Mouse (Mus musculus): Measurements from ENCODE around the gene Elmod2. TPM values are rescaled to one million over a fixed set of nuclear protein-coding genes. Genes with fewer than 3 reads are reported as not detected.

The Elmod2 gene
- 5.2 TPM for polyA plus RNA-seq (2017; shearing (Covaris generic))

GRCm38 (mm10) chr8:83331899-83332697 is at the start of gene Elmod2:
TSS of gene Elmod2 (minus strand) at chr8:83332486.

GRCm38 (mm10) chr8:83348263-83348662 is 16.0 kb upstream of the Elmod2 start, which contains the start of gene Mgat4d:
TSS of gene Mgat4d (plus strand) at chr8:83348471.

GRCm38 (mm10) chr8:83290176-83290575 is 42.1 kb downstream of the Elmod2 start, which contains the start of gene Ucp1:
TSS of gene Ucp1 (plus strand) at chr8:83290352.

Other genes starting within 250 kb of the Elmod2 start
- gene Tbc1d9, start 167.1 kb downstream of the Elmod2 start, polyA plus RNA-seq (2017; shearing (Covaris generic)), result not detected
- gene Gm10645, start 166.3 kb downstream of the Elmod2 start, polyA plus RNA-seq (2017; shearing (Covaris generic)), result not detected
- gene Ucp1, start 42.1 kb downstream of the Elmod2 start, polyA plus RNA-seq (2017; shearing (Covaris generic)), result not detected
- not detected for gene Mgat4d, start 16.0 kb upstream of the Elmod2 start, polyA plus RNA-seq (2017; shearing (Covaris generic))
- gene Clgn, start 57.4 kb upstream of the Elmod2 start, polyA plus RNA-seq (2017; shearing (Covaris generic)), result not detected
- 17.7 TPM for gene Scoc, start 125.9 kb upstream of the Elmod2 start, polyA plus RNA-seq (2017; shearing (Covaris generic))
- 0.32 TPM for gene Olfr370, start 203.3 kb upstream of the Elmod2 start, polyA plus RNA-seq (2017; shearing (Covaris generic))
- 128 TPM for gene Ndufb7, start 234.2 kb upstream of the Elmod2 start, polyA plus RNA-seq (2017; shearing (Covaris generic))

Measured in effector memory CD4-positive, alpha-beta T cell, adult 7 months (primary cell).